Mouse (Mus musculus) thymus, adult 2 months (tissue): Measurements from ENCODE around the gene Zfyve27.

ENCODE experiments used
- CTCF ChIP-seq: fragments of 200-500 bp; IDR thresholded peaks from 2 replicates; pipeline ENCODE4 v1.5.1; 2012; ENCODE audit warnings: mild to moderate bottlenecking, control low read depth, low read length, moderate library complexity, borderline replicate concordance; ENCODE audit not compliant: control insufficient read depth, poor library complexity, insufficient read depth; ENCODE audit errors: extremely low read depth
- POLR2A ChIP-seq: fragments of 200-500 bp; IDR thresholded peaks from 2 replicates; pipeline ENCODE4 v1.6.1; 2012; ENCODE audit warnings: mild to moderate bottlenecking, low read length, control low read depth, moderate library complexity; ENCODE audit not compliant: control insufficient read depth, poor library complexity, insufficient read depth; ENCODE audit errors: extremely low read depth

DNA sequence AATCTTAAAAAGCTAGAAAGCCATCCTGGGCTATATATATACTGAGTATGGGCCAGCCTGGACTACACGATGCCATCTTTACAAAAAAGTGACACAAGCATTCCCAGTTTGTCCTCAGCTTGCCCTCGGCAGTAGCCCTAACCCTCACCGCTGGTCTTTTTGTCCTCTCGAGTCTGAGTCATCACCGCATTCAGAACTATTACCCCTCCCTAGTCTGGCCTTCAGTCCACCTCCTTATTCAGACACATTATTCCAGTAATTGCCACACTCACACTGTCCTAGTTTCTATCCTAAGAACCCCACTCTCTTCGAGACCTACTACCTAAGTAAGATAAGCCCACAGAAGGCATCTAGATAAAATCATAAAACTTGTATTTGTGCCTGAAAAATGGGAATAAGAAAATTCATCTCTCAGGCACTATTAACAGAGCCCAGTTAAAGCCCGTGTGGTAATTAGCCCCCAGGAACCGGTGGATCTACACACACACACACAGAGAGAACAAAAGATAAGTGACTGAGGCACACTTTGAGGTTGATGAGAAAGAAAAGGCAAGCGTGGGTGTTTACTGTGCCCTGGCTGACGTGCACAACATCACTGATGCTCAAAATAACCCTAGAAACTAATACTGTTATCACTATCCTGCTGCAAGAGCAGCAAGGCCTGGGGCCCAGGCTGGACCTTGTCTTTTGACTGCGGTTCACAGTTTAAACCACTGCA is 38.1 kb upstream of the Zfyve27 start:
- TF ChIP-seq POLR2A: no peak
- no peak for TF ChIP-seq CTCF
